Mouse (Mus musculus): ENCODE results near the gene Tcirg1. TPM values are rescaled to one million over a fixed set of nuclear protein-coding genes. Genes with fewer than 3 reads are reported as not detected.

The Tcirg1 gene
- 10 to 100 TPM; 15.7 to 19.6 TPM for total RNA-seq (2021)

- intact Hi-C loops (cut with DNase I): no loop called here
Measured at GRCm38 (mm10) chr19:3906795-3907786, at the start of gene Tcirg1. Gene Tcirg1 (minus strand): TSS chr19:3907133.

GRCm38 (mm10) chr19:3955804-3956203 lies 48.9 kb upstream of the Tcirg1 start:
- intact Hi-C loops (cut with DNase I): no loop called here
- no peak for DNase-seq (ENCODE audit: low spot score in 2 of 2)

More at GRCm38 (mm10) chr19:3906795-3907786, at the start of gene Tcirg1:
- DNase-seq (ENCODE audit: low spot score in 2 of 2): peak; percentile 50 to 56

GRCm38 (mm10) chr19:3955033-3955432 lies 48.1 kb upstream of the Tcirg1 start:
- DNase-seq (ENCODE audit: low spot score in 2 of 2): no peak
- intact Hi-C loops (cut with DNase I): no loop called here

- intact Hi-C loops (cut with DNase I): no loop called here
- DNase-seq (ENCODE audit: low spot score in 2 of 2): no peak
Measured at GRCm38 (mm10) chr19:3952099-3952498, 45.2 kb upstream of the Tcirg1 start.

GRCm38 (mm10) chr19:3951461-3951860 lies 44.5 kb upstream of the Tcirg1 start:
- DNase-seq (ENCODE audit: low spot score in 2 of 2): no peak
- intact Hi-C loops (cut with DNase I): no loop called here

GRCm38 (mm10) chr19:3950331-3950730 lies 43.4 kb upstream of the Tcirg1 start:
- DNase-seq (ENCODE audit: low spot score in 2 of 2): no peak
- intact Hi-C loops (cut with DNase I): no loop called here

GRCm38 (mm10) chr19:3948546-3948945 lies 41.6 kb upstream of the Tcirg1 start:
- DNase-seq (ENCODE audit: low spot score in 2 of 2): no peak
- intact Hi-C loops (cut with DNase I): loop anchor here (5.0 kb wide), 1 partner anchor 34 kb away; no protein-coding TSS in a partner anchor

- no peak for DNase-seq (ENCODE audit: low spot score in 2 of 2)
- intact Hi-C loops (cut with DNase I): loop anchor here (5.0 kb wide), 1 partner anchor 34 kb away; no protein-coding TSS in a partner anchor
Measured at GRCm38 (mm10) chr19:3947813-3948212, 40.9 kb upstream of the Tcirg1 start.

GRCm38 (mm10) chr19:3946715-3947114 lies 39.8 kb upstream of the Tcirg1 start:
- peak; percentile 39 to 64 for DNase-seq (ENCODE audit: low spot score in 2 of 2)
- intact Hi-C loops (cut with DNase I): loop anchor here (5.0 kb wide), 1 partner anchor 36 kb away; no protein-coding TSS in a partner anchor

- intact Hi-C loops (cut with DNase I): loop anchor here (2.0 to 5.0 kb wide), 2 partner anchors 36 to 67 kb away; partner anchors contain the start of gene Ndufv1
- DNase-seq (ENCODE audit: low spot score in 2 of 2): no peak
Measured at GRCm38 (mm10) chr19:3945872-3946564, 39.1 kb upstream of the Tcirg1 start.

GRCm38 (mm10) chr19:3942986-3943735 lies 36.2 kb upstream of the Tcirg1 start:
- DNase-seq (ENCODE audit: low spot score in 2 of 2): no peak
- intact Hi-C loops (cut with DNase I): no loop called here

- intact Hi-C loops (cut with DNase I): no loop called here
- DNase-seq (ENCODE audit: low spot score in 2 of 2): no peak
Measured at GRCm38 (mm10) chr19:3942315-3942714, 35.4 kb upstream of the Tcirg1 start.

- no peak for DNase-seq (ENCODE audit: low spot score in 2 of 2)
- intact Hi-C loops (cut with DNase I): no loop called here
Measured at GRCm38 (mm10) chr19:3935896-3936850, 29.2 kb upstream of the Tcirg1 start.

- DNase-seq (ENCODE audit: low spot score in 2 of 2): no peak
- intact Hi-C loops (cut with DNase I): no loop called here
Measured at GRCm38 (mm10) chr19:3935032-3935895, 28.3 kb upstream of the Tcirg1 start, which contains the start of gene Unc93b1. Gene Unc93b1 (plus strand): TSS chr19:3935186.

- intact Hi-C loops (cut with DNase I): no loop called here
- no peak for DNase-seq (ENCODE audit: low spot score in 2 of 2)
Measured at GRCm38 (mm10) chr19:3931716-3932115, 24.8 kb upstream of the Tcirg1 start.

GRCm38 (mm10) chr19:3930262-3931057 lies 23.5 kb upstream of the Tcirg1 start:
- DNase-seq (ENCODE audit: low spot score in 2 of 2): no peak
- intact Hi-C loops (cut with DNase I): no loop called here
